Mouse (Mus musculus) cerebellum, adult 2 months (tissue): ENCODE results near the gene Cbx1.

ENCODE experiments used
- CTCF ChIP-seq: fragments of 200-500 bp; IDR thresholded peaks from 2 replicates; pipeline ENCODE4 v1.5.1; 2011; ENCODE audit warnings: low read depth, mild to moderate bottlenecking, control low read depth, low read length, moderate library complexity, borderline replicate concordance; ENCODE audit not compliant: insufficient read depth
- POLR2A ChIP-seq: fragments of 200-500 bp; IDR thresholded peaks from 2 replicates; pipeline ENCODE4 v1.6.1; 2011; ENCODE audit warnings: low read length, control low read depth, borderline replicate concordance; ENCODE audit not compliant: insufficient read depth

DNA sequence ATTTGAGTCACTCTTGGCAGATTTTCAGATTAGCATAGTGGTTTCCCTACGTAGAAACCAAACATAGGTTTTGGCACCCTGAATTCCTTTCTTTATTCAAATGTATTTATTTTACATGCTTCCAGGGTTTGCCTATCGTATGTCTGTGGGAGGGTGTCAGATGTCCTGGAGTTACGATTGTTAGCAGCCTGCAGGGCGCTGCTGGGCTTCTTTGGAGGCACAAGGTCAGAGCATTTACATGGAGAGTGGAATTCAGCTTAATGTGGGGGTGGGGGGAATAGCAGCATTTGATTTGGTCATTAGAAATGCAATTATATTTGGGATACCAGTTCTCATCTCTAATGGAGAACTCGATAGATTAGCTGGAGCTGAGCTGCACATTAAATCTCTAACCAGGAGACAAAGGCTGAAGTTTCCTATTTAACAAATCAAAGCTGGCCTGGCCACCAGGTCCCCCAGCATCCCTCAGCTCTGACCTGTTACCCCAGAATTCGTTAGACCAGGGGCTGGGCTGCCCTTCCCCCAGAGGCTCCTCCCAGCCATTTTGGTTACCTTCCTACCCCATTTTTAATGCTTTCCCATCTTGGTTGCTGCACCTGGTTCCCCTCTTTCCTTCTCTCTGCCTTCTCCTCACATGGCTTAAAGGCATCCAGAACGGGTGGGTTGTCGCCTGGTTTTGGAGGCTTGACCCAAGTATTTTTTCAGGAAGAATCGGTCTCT, 2.0 kb upstream of the Cbx1 start:
- TF ChIP-seq POLR2A (no peak), CTCF (no peak)
